Comparison of ENCODE assay signal across 23 mouse cellular contexts in the genomic region with DNA sequence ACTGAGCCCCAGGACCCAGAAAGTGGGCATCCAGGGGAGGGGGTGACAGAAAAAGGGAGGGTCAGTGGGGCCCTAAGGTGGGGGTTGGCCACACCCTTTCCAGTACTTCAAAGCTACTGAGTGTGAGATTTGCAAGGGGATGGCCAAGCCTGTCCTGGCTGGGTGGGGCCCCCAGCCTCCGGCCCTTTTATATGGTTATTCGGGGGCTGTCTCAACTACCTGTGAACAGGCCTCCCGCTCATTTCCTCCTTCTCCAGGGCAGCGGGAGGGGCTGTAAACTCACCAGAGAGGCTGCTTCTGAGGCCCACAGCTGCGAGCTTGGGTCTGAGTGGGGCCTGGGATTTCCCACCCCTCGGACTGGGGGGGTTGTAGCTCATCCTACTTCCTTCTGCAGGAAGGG. TPM values are rescaled to one million over a fixed set of nuclear protein-coding genes. Genes with fewer than 3 reads are reported as not detected.
"Had no signal": no experiment of that assay in that cellular context is flagged by ENCODE, and none has a peak within 500 bp of the region (broad histone marks: within the 10 kb centered on the region; RNA-seq: fewer than 3 reads in every experiment).

No protein-coding gene starts in this region.

- H3K4me3 ChIP-seq: midbrain, embryonic 10.5 days; midbrain, embryonic 12.5 days; myocyte; neural tube, embryonic 13.5 days; neural tube, embryonic 15.5 days had no signal

- H3K36me3 ChIP-seq: midbrain, embryonic 12.5 days; neural tube, embryonic 13.5 days; neural tube, embryonic 15.5 days had no signal

- H3K9ac ChIP-seq: lung, embryonic 14.5 days; midbrain, embryonic 12.5 days; neural tube, embryonic 13.5 days; neural tube, embryonic 15.5 days had no signal

- ATAC-seq: midbrain, embryonic 16.5 days had no signal

- H3K9me3 ChIP-seq: midbrain, embryonic 10.5 days; midbrain, embryonic 12.5 days; neural tube, embryonic 13.5 days; neural tube, embryonic 15.5 days had no signal

- H3K4me2 ChIP-seq: lung, embryonic 14.5 days; midbrain, embryonic 12.5 days; neural tube, embryonic 13.5 days; neural tube, embryonic 15.5 days had no signal

- H3K27ac ChIP-seq: midbrain, embryonic 10.5 days; midbrain, embryonic 12.5 days; neural tube, embryonic 13.5 days; neural tube, embryonic 15.5 days had no signal

- DNase-seq: lung, adult 18-20 months; lung, embryonic 14.5 days; lung, postnatal 10 days; lung, postnatal 4 days; midbrain, embryonic 14.5 days; retina, postnatal 1 day; right cerebral cortex, adult 18-20 months; right cerebral cortex, postnatal 25 days; right cerebral cortex, postnatal 4 days; spleen, adult 18-20 months; thymus, adult 18-20 months; thymus, postnatal 14 days; thymus, postnatal 36 days had no signal

RNA-seq across cellular contexts. Expression of a gene that starts 46.7 kb away (rescaled TPM):
- total RNA-seq: megakaryocyte, adult 5-6 weeks; megakaryocyte-erythroid progenitor cell, adult 5-6 weeks had no signal
- polyA plus RNA-seq: lung, embryonic 14.5 days; myocyte; small intestine, adult 2 months; stomach, embryonic 14.5 days had no signal
